Comparison of ENCODE assay signal across 10 mouse cellular contexts in the genomic region with DNA sequence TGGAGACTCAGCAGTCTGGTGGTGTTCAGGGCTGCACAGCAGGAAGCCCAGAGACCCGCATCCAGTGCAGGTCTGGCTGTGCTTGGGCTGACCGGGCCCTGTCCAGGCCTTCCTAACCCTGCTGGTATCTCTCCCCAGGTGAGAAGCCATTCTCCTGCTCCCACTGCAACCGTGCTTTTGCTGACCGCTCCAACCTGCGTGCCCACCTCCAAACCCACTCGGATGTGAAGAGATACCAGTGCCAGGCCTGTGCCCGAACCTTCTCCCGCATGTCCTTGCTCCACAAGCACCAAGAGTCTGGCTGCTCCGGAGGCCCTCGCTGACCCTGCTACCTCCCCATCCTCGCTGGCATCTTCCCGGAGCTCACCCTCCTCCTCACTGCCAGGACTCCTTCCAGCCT. TPM values are rescaled to one million over a fixed set of nuclear protein-coding genes. Genes with fewer than 3 reads are reported as not detected.
A peak's percentile ranks its signal among the peaks of the same experiment; 100 is the strongest.
DNase-seq lines count a peak whose midpoint lies in the region; ATAC-seq and TF ChIP-seq lines count a peak whose summit lies in the region.
"Had no signal": no experiment of that assay in that cellular context is flagged by ENCODE, and none has a peak within 500 bp of the region (broad histone marks: within the 10 kb centered on the region; RNA-seq: fewer than 3 reads in every experiment).

No protein-coding gene starts in this region.

- ATAC-seq in heart, embryonic 12.5 days (ENCODE audit: insufficient number of reproducible peaks, low FRiP score) = no peak
- ATAC-seq in lung, embryonic 14.5 days (ENCODE audit: insufficient read depth) = no peak
- ATAC-seq in hindbrain, embryonic 13.5 days (ENCODE audit: low FRiP score) = no peak
- ATAC-seq in neural tube, embryonic 15.5 days (ENCODE audit: low FRiP score) = no peak
- ATAC-seq in inflammation-experienced regulatory T-cells, adult 6 months = no peak

- intact Hi-C loops in heart, postnatal 25 days (cut with DNase I) = no loop called here

- DNase-seq in heart, postnatal 25 days (ENCODE audit: low spot score) = no peak
- DNase-seq in lung, embryonic 14.5 days = no peak
- no peak for DNase-seq in lung, adult 18-20 months
- no peak for DNase-seq in cerebellum, adult 9-11 months

- H3K36me3 ChIP-seq in heart, embryonic 12.5 days = peaks cover 12% of the 10 kb centered on the region
- peaks cover 54% of the 10 kb centered on the region for H3K36me3 ChIP-seq in lung, embryonic 14.5 days (ENCODE audit: insufficient read depth)
- H3K36me3 ChIP-seq in hindbrain, embryonic 13.5 days = no peaks in the 10 kb centered on the region
- no peaks in the 10 kb centered on the region for H3K36me3 ChIP-seq in neural tube, embryonic 15.5 days

- 80% methylated on average over 12 of the region's 12 CpGs for WGBS in heart, embryonic 12.5 days
- WGBS in lung, embryonic 14.5 days = 56% methylated on average over 12 of the region's 12 CpGs
- WGBS in hindbrain, embryonic 13.5 days = 64% methylated on average over 12 of the region's 12 CpGs
- 80% methylated on average over 12 of the region's 12 CpGs for WGBS in neural tube, embryonic 15.5 days

- peak overlapping the region; percentile 89 for H3K4me2 ChIP-seq in heart, embryonic 12.5 days
- H3K4me2 ChIP-seq in lung, embryonic 14.5 days = peak overlapping the region; percentile 81
- H3K4me2 ChIP-seq in hindbrain, embryonic 13.5 days = peak overlapping the region; percentile 90; the same call in 1 of the 2 replicates
- H3K4me2 ChIP-seq in neural tube, embryonic 15.5 days = peak overlapping the region; percentile 83

- peaks cover 19% of the 10 kb centered on the region for H3K27me3 ChIP-seq in heart, embryonic 12.5 days (replicated peaks)
- H3K27me3 ChIP-seq in lung, embryonic 14.5 days (ENCODE audit: insufficient read depth, low read length) = peaks cover 8% of the 10 kb centered on the region; the same call in 1 of the 2 replicates
- peaks cover 57% of the 10 kb centered on the region for H3K27me3 ChIP-seq in hindbrain, embryonic 13.5 days
- peaks cover 26% of the 10 kb centered on the region for H3K27me3 ChIP-seq in neural tube, embryonic 15.5 days (replicated peaks)

- H3K4me3 ChIP-seq in heart, embryonic 12.5 days = peak overlapping the region; percentile 61
- peak overlapping the region; percentile 58 for H3K4me3 ChIP-seq in lung, embryonic 14.5 days (ENCODE audit: low read depth, low read length)
- H3K4me3 ChIP-seq in hindbrain, embryonic 13.5 days = no peak overlapping the region; the same call in 1 of the 2 replicates
- no peak overlapping the region for H3K4me3 ChIP-seq in neural tube, embryonic 15.5 days (replicated peaks)
- H3K4me3 ChIP-seq: erythroblast, embryonic 14.5 days had no signal

- peak overlapping the region; percentile 66 for H3K9ac ChIP-seq in heart, embryonic 12.5 days
- H3K9ac ChIP-seq in lung, embryonic 14.5 days = peak overlapping the region; percentile 67
- no peak overlapping the region for H3K9ac ChIP-seq in hindbrain, embryonic 13.5 days
- no peak overlapping the region for H3K9ac ChIP-seq in neural tube, embryonic 15.5 days (replicated peaks)

- no peaks in the 10 kb centered on the region for H3K9me3 ChIP-seq in heart, embryonic 12.5 days (replicated peaks)
- H3K9me3 ChIP-seq in lung, embryonic 14.5 days (ENCODE audit: low read depth, low read length) = no peaks in the 10 kb centered on the region
- H3K9me3 ChIP-seq in hindbrain, embryonic 13.5 days = no peaks in the 10 kb centered on the region
- H3K9me3 ChIP-seq in neural tube, embryonic 15.5 days (replicated peaks) = no peaks in the 10 kb centered on the region

- no peak for TF ChIP-seq CTCF in lung, embryonic 14.5 days (IDR thresholded peaks at IDR 0.05; ENCODE audit: low read depth)

- peaks cover 73% of the 10 kb centered on the region for H3K4me1 ChIP-seq in heart, embryonic 12.5 days (replicated peaks)
- peaks cover 26% of the 10 kb centered on the region for H3K4me1 ChIP-seq in lung, embryonic 14.5 days (ENCODE audit: insufficient read depth)
- peaks cover 61% of the 10 kb centered on the region for H3K4me1 ChIP-seq in hindbrain, embryonic 13.5 days (replicated peaks)
- H3K4me1 ChIP-seq in neural tube, embryonic 15.5 days = peaks cover 44% of the 10 kb centered on the region

- peak overlapping the region; percentile 95 for H3K27ac ChIP-seq in heart, embryonic 12.5 days (ENCODE audit: poor library complexity, severe bottlenecking)
- peak overlapping the region; percentile 98 for H3K27ac ChIP-seq in lung, embryonic 14.5 days (ENCODE audit: low read depth)
- H3K27ac ChIP-seq in hindbrain, embryonic 13.5 days = no peak overlapping the region
- no peak overlapping the region for H3K27ac ChIP-seq in neural tube, embryonic 15.5 days (replicated peaks)

RNA-seq across cellular contexts. Expression of gene Snai1, which starts 3.8 kb away (rescaled TPM):
- 18.8 and 21.4 TPM in 2 replicates for polyA plus RNA-seq in heart, embryonic 12.5 days (2016; fragmentation: Nextera tagmentation; extraction: Ambion mirVana)
- total RNA-seq in heart, postnatal 25 days (2021) = 1 to 10 TPM; 2.0 to 2.8 TPM
- 152 and 162 TPM in 2 replicates for polyA plus RNA-seq in lung, embryonic 14.5 days (2014; fragmentation: Nextera tagmentation; extraction: Ambion mirVana)
- polyA plus RNA-seq in hindbrain, embryonic 13.5 days (2015; fragmentation: Nextera tagmentation; extraction: Ambion mirVana) = 7.5 and 7.9 TPM in 2 replicates
- polyA plus RNA-seq in neural tube, embryonic 15.5 days (2015; fragmentation: Nextera tagmentation; extraction: Ambion mirVana) = 6.3 and 8.6 TPM in 2 replicates
- not detected for polyA plus RNA-seq in inflammation-experienced regulatory T-cells, adult 6 months (2017; shearing (Covaris generic))
- total RNA-seq: hematopoietic stem cell, adult 5-6 weeks had no signal
- polyA plus RNA-seq: erythroblast, embryonic 14.5 days had no signal

RNA-seq across cellular contexts. Expression of gene Spata2, which starts 49.1 kb away (rescaled TPM):
- 14.6 and 15.4 TPM in 2 replicates for polyA plus RNA-seq in heart, embryonic 12.5 days (2016; fragmentation: Nextera tagmentation; extraction: Ambion mirVana)
- total RNA-seq in heart, postnatal 25 days (2021) = 10 to 100 TPM; 15.1 to 17.8 TPM
- polyA plus RNA-seq in lung, embryonic 14.5 days (2014; fragmentation: Nextera tagmentation; extraction: Ambion mirVana) = 15.6 and 16.4 TPM in 2 replicates
- polyA plus RNA-seq in hindbrain, embryonic 13.5 days (2015; fragmentation: Nextera tagmentation; extraction: Ambion mirVana) = 24.6 and 26.0 TPM in 2 replicates
- polyA plus RNA-seq in neural tube, embryonic 15.5 days (2015; fragmentation: Nextera tagmentation; extraction: Ambion mirVana) = 27.0 and 28.6 TPM in 2 replicates
- 10 to 100 TPM in 2 of 3 experiments, 1 to 10 TPM in 1; 9.6 to 16.5 (median 12.2) TPM for polyA plus RNA-seq in inflammation-experienced regulatory T-cells, adult 6 months (2017; shearing (Covaris generic))

RNA-seq across cellular contexts. Expression of gene Rnf114, which starts 49.3 kb away (rescaled TPM):
- 61.4 and 62.9 TPM in 2 replicates for polyA plus RNA-seq in heart, embryonic 12.5 days (2016; fragmentation: Nextera tagmentation; extraction: Ambion mirVana)
- 10 to 100 TPM; 57.2 to 61.3 TPM for total RNA-seq in heart, postnatal 25 days (2021)
- 94.7 and 98.7 TPM in 2 replicates for polyA plus RNA-seq in lung, embryonic 14.5 days (2014; fragmentation: Nextera tagmentation; extraction: Ambion mirVana)
- 139 TPM in 2 replicates for polyA plus RNA-seq in hindbrain, embryonic 13.5 days (2015; fragmentation: Nextera tagmentation; extraction: Ambion mirVana)
- polyA plus RNA-seq in neural tube, embryonic 15.5 days (2015; fragmentation: Nextera tagmentation; extraction: Ambion mirVana) = 98.4 and 106 TPM in 2 replicates
- polyA plus RNA-seq in inflammation-experienced regulatory T-cells, adult 6 months (2017; shearing (Covaris generic)) = 100 to 1,000 TPM; 145 to 194 (median 193) TPM

Comparison
In these comparisons a context has a peak if more than half of its experiments do, and no peak if none do; other contexts are left out.
1. H3K27ac ChIP-seq: peak in heart, embryonic 12.5 days (single experiment) and lung, embryonic 14.5 days (single experiment); none in hindbrain, embryonic 13.5 days (single experiment) and neural tube, embryonic 15.5 days (single experiment).
2. H3K4me3 ChIP-seq: peak in heart, embryonic 12.5 days (single experiment) and lung, embryonic 14.5 days (single experiment); none in hindbrain, embryonic 13.5 days (single experiment) and neural tube, embryonic 15.5 days (single experiment).
3. H3K9ac ChIP-seq: peak in heart, embryonic 12.5 days (single experiment) and lung, embryonic 14.5 days (single experiment); none in hindbrain, embryonic 13.5 days (single experiment) and neural tube, embryonic 15.5 days (single experiment).
4. Peak in every context shown above with its lines, with median percentiles within 50 percentile points of each other: H3K4me2 ChIP-seq.